Mouse (Mus musculus) MEL (cell line): ENCODE data around the gene Lactbl1. TPM values are rescaled to one million over a fixed set of nuclear protein-coding genes. Genes with fewer than 3 reads are reported as not detected.
A peak's percentile ranks its signal among the peaks of the same experiment; 100 is the strongest.

Source experiments
- DNase-seq: peaks from one replicate; pipeline ENCODE4 v3.0.0; 2011; ENCODE audit warnings: low read depth, low spot score
- H3K27ac ChIP-seq: 2 replicates; pipeline ENCODE4 v1.5.1; 2012; ENCODE audit warnings: low read depth, mild to moderate bottlenecking, control low read depth, low read length, moderate library complexity; ENCODE audit not compliant: control insufficient read depth
- H3K27me3 ChIP-seq, 2 experiments: fragments of 150-350 bp in 1 of 2; sonication (generic) in 1 of 2; 2 replicates each; pipeline ENCODE4 v1.6.1; 2012; ENCODE audit warnings: low read length in 2 of 2, mild to moderate bottlenecking in 2 of 2, improper control_type of control experiment in 1 of 2, moderate library complexity in 1 of 2; ENCODE audit not compliant: insufficient read depth in 2 of 2, control insufficient read depth in 1 of 2
- H3K36me3 ChIP-seq, 2 experiments: 2 replicates each; pipeline ENCODE4 v1.6.1; 2012 to 2014; ENCODE audit warnings: low read length in 2 of 2, improper control_type of control experiment in 1 of 2, inconsistent platforms in 1 of 2, mild to moderate bottlenecking in 1 of 2; ENCODE audit not compliant: insufficient read depth in 2 of 2, control insufficient read depth in 1 of 2
- H3K4me1 ChIP-seq, 2 experiments: fragments of 150-350 bp in 1 of 2; sonication (generic) in 1 of 2; 2 replicates each; pipeline ENCODE4 v1.6.1; 2012; ENCODE audit warnings: low read length in 2 of 2, improper control_type of control experiment in 1 of 2, mild to moderate bottlenecking in 1 of 2; ENCODE audit not compliant: insufficient read depth in 2 of 2, control insufficient read depth in 1 of 2
- H3K4me3 ChIP-seq, 2 experiments: fragments of 150-350 bp in 1 of 2; sonication (generic) in 1 of 2; 2 replicates each; pipeline ENCODE4 v1.5.1; 2012; ENCODE audit warnings: low read depth in 2 of 2, low read length in 2 of 2, mild to moderate bottlenecking in 2 of 2, moderate library complexity in 2 of 2, control low read depth in 1 of 2, improper control_type of control experiment in 1 of 2; ENCODE audit not compliant: control insufficient read depth in 1 of 2, insufficient read depth in 1 of 2
- H3K79me2 ChIP-seq: 2 replicates; pipeline ENCODE4 v1.6.1; 2012; ENCODE audit warnings: mild to moderate bottlenecking, low read length, moderate library complexity; ENCODE audit not compliant: control insufficient read depth, poor library complexity, insufficient read depth
- H3K9ac ChIP-seq: 2 replicates; pipeline ENCODE4 v1.6.1; 2012; ENCODE audit warnings: low read depth, mild to moderate bottlenecking, control low read depth, low read length, moderate library complexity; ENCODE audit not compliant: control insufficient read depth, poor library complexity, severe bottlenecking
- H3K9me3 ChIP-seq: fragments of 150-350 bp; sonication (generic); replicated peaks from 2 replicates; pipeline ENCODE4 v1.6.1; 2012; ENCODE audit warnings: mild to moderate bottlenecking, low read length, improper control_type of control experiment, moderate library complexity; ENCODE audit not compliant: insufficient read depth
- BHLHE40 ChIP-seq: IDR thresholded peaks from 2 replicates; pipeline ENCODE4 v1.6.1; 2012; ENCODE audit warnings: low read depth, mild to moderate bottlenecking, inconsistent platforms, low read length, improper control_type of control experiment, borderline replicate concordance
- CHD2 ChIP-seq: IDR thresholded peaks from 2 replicates; pipeline ENCODE4 v1.6.1; 2011; ENCODE audit warnings: low read length, improper control_type of control experiment
- EP300 ChIP-seq, 2 experiments: IDR thresholded peaks; 2 replicates each; pipeline ENCODE4 v1.6.1; 2011; ENCODE audit warnings: improper control_type of control experiment in 2 of 2, low read length in 2 of 2, low read depth in 1 of 2, mild to moderate bottlenecking in 1 of 2
- GABPA ChIP-seq: IDR thresholded peaks from 2 replicates; pipeline ENCODE4 v1.6.1; 2012; ENCODE audit warnings: low read depth, mild to moderate bottlenecking, inconsistent platforms, low read length, improper control_type of control experiment, moderate library complexity
- GATA1 ChIP-seq: IDR thresholded peaks from 2 replicates; pipeline ENCODE4 v1.6.1; 2011; ENCODE audit warnings: low read depth, low read length, improper control_type of control experiment
- HCFC1 ChIP-seq: IDR thresholded peaks from 2 replicates; pipeline ENCODE4 v1.6.1; 2012; ENCODE audit warnings: low read depth, mild to moderate bottlenecking, inconsistent platforms, low read length, improper control_type of control experiment, moderate library complexity
- JUND ChIP-seq: IDR thresholded peaks from 2 replicates; pipeline ENCODE4 v1.6.1; 2011; ENCODE audit warnings: low read depth, mild to moderate bottlenecking, improper control_type of control experiment, low read length
- MAZ ChIP-seq: IDR thresholded peaks from 2 replicates; pipeline ENCODE4 v1.6.1; 2012; ENCODE audit warnings: low read depth, mild to moderate bottlenecking, inconsistent platforms, low read length, improper control_type of control experiment
- MXI1 ChIP-seq: IDR thresholded peaks from 2 replicates; pipeline ENCODE4 v1.6.1; 2011; ENCODE audit warnings: mild to moderate bottlenecking, low read depth, low read length, improper control_type of control experiment
- MYB ChIP-seq: IDR thresholded peaks from 2 replicates; pipeline ENCODE4 v1.6.1; 2011; ENCODE audit warnings: mild to moderate bottlenecking, low read depth, low read length, improper control_type of control experiment
- MYC ChIP-seq: IDR thresholded peaks from 2 replicates; pipeline ENCODE4 v1.6.1; 2011; ENCODE audit warnings: low read depth, mild to moderate bottlenecking, low read length, improper control_type of control experiment, moderate library complexity
- POLR2AphosphoS2 ChIP-seq: IDR thresholded peaks from 2 replicates; pipeline ENCODE4 v1.6.1; 2011; ENCODE audit warnings: low read length, improper control_type of control experiment
- POLR2AphosphoS5 ChIP-seq: IDR thresholded peaks from 2 replicates; pipeline ENCODE4 v1.6.1; 2012; ENCODE audit warnings: low read depth, borderline replicate concordance, mild to moderate bottlenecking, inconsistent platforms, low read length, moderate library complexity, mixed read lengths
- RAD21 ChIP-seq: IDR thresholded peaks from 2 replicates; pipeline ENCODE4 v1.6.1; 2011; ENCODE audit warnings: mild to moderate bottlenecking, low read depth, low read length, improper control_type of control experiment
- RCOR1 ChIP-seq: IDR thresholded peaks from 2 replicates; pipeline ENCODE4 v1.6.1; 2012; ENCODE audit warnings: low read depth, mild to moderate bottlenecking, inconsistent platforms, low read length, improper control_type of control experiment
- SIN3A ChIP-seq: IDR thresholded peaks from 2 replicates; pipeline ENCODE4 v1.6.1; 2012; ENCODE audit warnings: low read length, improper control_type of control experiment, inconsistent platforms
- TBP ChIP-seq: IDR thresholded peaks from 2 replicates; pipeline ENCODE4 v1.8.0; 2011; ENCODE audit warnings: low read depth, low read length, improper control_type of control experiment
- USF2 ChIP-seq, 2 experiments: IDR thresholded peaks; 2 replicates each; pipeline ENCODE4 v1.6.1; 2011 to 2012; ENCODE audit warnings: improper control_type of control experiment in 2 of 2, low read length in 2 of 2, borderline replicate concordance in 1 of 2, inconsistent platforms in 1 of 2, low read depth in 1 of 2, mild to moderate bottlenecking in 1 of 2; ENCODE audit not compliant: insufficient read depth in 1 of 2
- ZKSCAN1 ChIP-seq: IDR thresholded peaks from 2 replicates; pipeline ENCODE4 v1.6.1; 2012; ENCODE audit warnings: low read depth, mild to moderate bottlenecking, inconsistent platforms, low read length, improper control_type of control experiment, moderate library complexity
- polyA plus RNA-seq, 2 experiments: library from polyadenylated mRNA; stranded (reverse) in 1 of 2; unstranded in 1 of 2; fragments of >175 nt in 1 of 2; fragments of >200 nt in 1 of 2; gene quantifications; 2 replicates each; pipeline versions ENCODE4 v1.2.1 to v1.2.4; 2012; ENCODE audit warnings: low replicate concordance in 2 of 2, low read depth in 1 of 2; ENCODE audit not compliant: insufficient read length in 2 of 2, insufficient read depth in 1 of 2, missing spikeins in 1 of 2
- total RNA-seq: library from RNA; depleted of rRNA; stranded (reverse); fragments of 300-350 nt; gene quantifications from 2 replicates; pipeline ENCODE4 v1.2.3, GENCODE M21; 2012

The Lactbl1 gene
- total and polyA plus RNA-seq, 3 experiments, result not detected

DNA sequence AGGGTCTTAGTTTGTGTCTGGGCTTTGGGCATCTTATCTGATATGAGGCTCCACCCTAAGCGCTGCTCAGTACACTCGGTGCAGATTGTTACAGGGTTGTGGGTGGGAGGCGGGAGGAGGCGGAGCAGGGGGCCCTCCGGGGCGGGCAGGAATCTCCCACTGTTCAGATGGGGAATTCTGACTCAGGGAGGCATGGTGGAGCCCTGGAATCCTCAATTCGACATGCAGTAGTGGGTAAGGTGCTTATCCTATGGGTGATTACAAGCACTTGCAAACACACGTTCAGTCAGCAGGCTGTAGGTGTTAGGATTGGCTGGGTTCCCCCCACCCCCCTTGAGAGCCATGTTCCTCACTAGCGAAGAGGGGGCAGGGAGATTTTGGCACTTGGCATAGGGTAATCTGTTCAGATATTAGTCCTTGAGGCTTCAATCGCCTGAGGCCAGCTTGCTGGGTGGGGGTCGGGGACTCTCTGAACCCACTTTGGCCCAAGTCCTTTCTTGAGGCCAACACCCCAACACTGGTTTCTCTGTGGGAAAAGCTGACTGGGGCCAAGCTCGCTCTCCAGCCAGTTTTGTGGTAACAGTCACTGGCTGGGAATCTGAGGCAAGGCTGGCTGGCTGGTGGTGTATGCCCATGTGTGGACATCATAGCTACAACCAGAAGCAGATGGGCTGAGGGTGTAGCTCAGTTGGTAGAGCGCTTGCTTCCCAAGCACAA is 27.2 kb downstream of the Lactbl1 start:
- peaks cover 2% of the 10 kb centered on the region for H3K79me2 ChIP-seq
- H3K4me3 ChIP-seq, result peak overlapping the region; percentile 43 to 54
- H3K27me3 ChIP-seq, result no peaks in the 10 kb centered on the region
- H3K9ac ChIP-seq, result peak overlapping the region; percentile 40
- H3K4me1 ChIP-seq, result peaks cover 0 to 20% of the 10 kb centered on the region in 2 experiments; a peak in 2 of 4 replicates
- H3K36me3 ChIP-seq, result peaks cover 0 to 6% of the 10 kb centered on the region in 2 experiments; a peak in 2 of 4 replicates
- DNase-seq, result peak; percentile 79
- TF ChIP-seq ZKSCAN1 (no peak), EP300 (IDR thresholded peaks at IDR 0.05; ENCODE audit: low read depth in 1 of 2, low read length in 2 of 2) (peak in 1 of 2 experiments; percentile 17; a peak in 1 of 4 replicates), TBP (0 out of 2 replicates have a peak, but pooled peaks have one; percentile 14), HCFC1 (0 out of 2 replicates have a peak, but pooled peaks have one; percentile 19), MAZ (peak; percentile 43; the same call in 1 of the 2 replicates), GATA1 (peak; percentile 67; the same call in 1 of the 2 replicates), GABPA (no peak), RCOR1 (no peak), JUND (no peak)
- no peaks in the 10 kb centered on the region for H3K9me3 ChIP-seq
- H3K27ac ChIP-seq, result no peak overlapping the region

- no peaks in the 10 kb centered on the region for H3K27me3 ChIP-seq
- H3K27ac ChIP-seq, result no peak overlapping the region
Observed at GRCm38 (mm10) chr4:136650261-136650660, 27.8 kb downstream of the Lactbl1 start.

More at GRCm38 (mm10) chr4:136650261-136650660, 27.8 kb downstream of the Lactbl1 start:
- Histone ChIP-seq H3K36me3 (peaks cover 0 to 6% of the 10 kb centered on the region in 2 experiments; a peak in 2 of 4 replicates), H3K9me3 (no peaks in the 10 kb centered on the region), H3K79me2 (peaks cover 2% of the 10 kb centered on the region), H3K9ac (no peak overlapping the region), H3K4me1 (peaks cover 0 to 22% of the 10 kb centered on the region in 2 experiments; a peak in 2 of 4 replicates), H3K4me3 (no peak overlapping the region)
- DNase-seq, result no peak
- TF ChIP-seq MYB, result no peak
- no peak for TF ChIP-seq POLR2AphosphoS2
- no peak for TF ChIP-seq RAD21
- no peak for TF ChIP-seq MYC
- TF ChIP-seq USF2 (IDR thresholded peaks at IDR 0.05; ENCODE audit: borderline replicate concordance in 1 of 2, insufficient read depth in 1 of 2, low read depth in 1 of 2, low read length in 2 of 2), result no peak
- TF ChIP-seq CHD2, result no peak
- no peak for TF ChIP-seq POLR2AphosphoS5
- no peak for TF ChIP-seq JUND
- TF ChIP-seq SIN3A, result no peak
- TF ChIP-seq BHLHE40, result no peak
- no peak for TF ChIP-seq MXI1
